Mouse (Mus musculus) cerebellum, adult 18-20 months (tissue): ENCODE results near the gene Tril.

ENCODE experiments used
- DNase-seq, 2 experiments: peaks; one replicate each; pipeline ENCODE4 v3.0.0; 2021

The Tril gene

DNA sequence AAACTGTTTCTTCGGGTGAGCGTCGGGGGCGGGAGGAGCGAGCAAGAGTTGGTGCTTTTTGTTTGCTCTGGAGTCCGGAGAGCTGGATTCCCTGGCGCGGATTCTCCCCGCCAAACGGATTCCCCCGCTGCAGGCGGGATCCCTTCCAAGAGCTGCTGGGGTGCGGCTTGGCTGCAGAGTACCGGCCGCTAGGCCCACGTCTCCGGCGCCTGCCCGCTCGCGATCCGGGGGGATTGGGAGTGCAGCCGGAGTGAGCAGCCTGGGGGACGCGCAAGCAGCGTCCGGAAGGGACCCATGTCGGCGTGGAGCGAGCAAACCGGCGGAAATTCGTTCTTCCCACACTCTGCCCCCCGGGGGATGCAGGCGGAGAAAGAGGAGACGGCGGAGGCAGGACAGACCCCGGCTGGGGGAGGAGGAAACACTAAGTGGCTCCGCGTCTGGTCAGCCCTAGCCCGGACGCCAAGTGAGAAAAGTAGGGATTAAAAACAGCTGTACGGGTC is at the start of gene Tril:
Gene Tril, minus strand, starts transcription at position 345 of the 500 bp plus-strand sequence.
- DNase-seq, result peak; percentile 42 to 46

DNA sequence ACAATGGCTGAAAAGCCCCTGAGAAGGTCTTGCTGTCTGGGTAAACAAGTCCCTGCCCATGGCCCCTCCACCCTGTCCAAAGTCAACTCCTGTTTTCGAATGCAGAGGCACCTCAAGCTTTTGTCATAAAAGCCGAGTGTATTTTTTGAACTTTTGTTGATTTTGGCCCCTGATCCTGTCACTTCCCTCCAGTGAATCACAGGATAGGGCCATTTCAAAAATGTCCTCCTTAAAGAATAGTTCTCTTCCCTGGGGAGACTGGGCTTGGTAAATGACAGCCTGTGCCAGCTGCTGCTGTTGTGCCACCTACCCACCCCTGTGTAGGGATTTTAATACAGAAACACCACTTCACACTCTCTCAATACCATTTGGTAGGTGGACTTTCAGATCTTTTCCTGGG is 42.4 kb upstream of the Tril start:
- no peak for DNase-seq

DNA sequence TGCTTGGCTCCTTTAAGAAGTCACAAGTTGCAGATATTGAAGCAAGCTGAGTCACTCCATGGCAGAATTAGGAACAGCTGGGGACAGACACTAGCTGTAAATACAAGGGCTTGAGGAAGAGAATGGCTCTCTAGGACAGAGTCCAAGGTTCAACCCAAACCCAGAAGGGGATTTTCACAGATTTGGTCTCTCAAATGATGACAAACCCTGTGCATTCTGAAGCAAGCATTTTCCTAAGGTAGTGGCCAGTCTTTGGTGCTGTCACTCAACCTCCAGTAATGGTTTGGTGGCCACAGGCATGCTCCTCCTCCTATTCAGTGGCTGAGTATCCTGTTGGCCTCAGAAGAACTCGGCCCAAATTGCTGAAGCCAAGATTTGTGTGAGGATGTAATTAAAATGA is 38.5 kb upstream of the Tril start:
- DNase-seq, result no peak

DNA sequence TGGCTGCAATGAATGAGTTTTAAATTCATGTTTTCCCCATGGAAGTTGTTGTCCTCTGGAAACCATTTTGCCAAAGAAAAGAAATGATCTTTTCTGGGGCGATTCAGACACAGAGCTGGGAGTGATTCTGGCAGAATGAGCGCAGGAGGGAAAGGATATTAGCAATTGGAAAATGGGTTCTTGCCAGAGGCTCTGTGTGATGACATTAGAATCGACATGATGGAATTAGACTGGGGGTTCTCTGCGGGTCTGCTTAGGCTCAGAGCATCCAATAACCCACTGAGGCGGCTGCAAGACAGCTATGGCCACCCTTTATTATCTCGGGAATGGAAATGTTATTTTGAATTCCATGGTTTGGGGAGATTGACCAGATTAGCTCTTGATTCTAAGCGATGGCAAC is 37.2 kb upstream of the Tril start:
- no peak for DNase-seq

DNA sequence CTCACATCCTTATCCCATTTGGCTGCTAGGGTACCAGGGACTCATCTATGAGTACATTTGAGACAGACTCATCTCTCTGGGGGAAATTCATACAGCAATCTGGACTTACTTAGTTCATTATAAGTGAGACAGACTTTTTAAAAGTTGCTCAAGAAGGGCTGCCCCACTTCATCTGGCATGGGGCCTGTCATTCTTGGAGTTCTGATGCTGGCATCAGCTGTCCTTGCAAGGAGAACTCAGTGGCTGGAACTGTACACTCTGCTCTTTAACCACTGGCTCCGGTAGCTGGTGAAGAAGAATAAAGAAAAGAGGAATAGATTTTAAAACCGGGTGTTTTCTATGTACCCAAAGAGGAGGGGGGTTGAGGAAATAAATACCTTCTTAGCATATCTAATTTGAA is 36.1 kb upstream of the Tril start:
- DNase-seq, result no peak

DNA sequence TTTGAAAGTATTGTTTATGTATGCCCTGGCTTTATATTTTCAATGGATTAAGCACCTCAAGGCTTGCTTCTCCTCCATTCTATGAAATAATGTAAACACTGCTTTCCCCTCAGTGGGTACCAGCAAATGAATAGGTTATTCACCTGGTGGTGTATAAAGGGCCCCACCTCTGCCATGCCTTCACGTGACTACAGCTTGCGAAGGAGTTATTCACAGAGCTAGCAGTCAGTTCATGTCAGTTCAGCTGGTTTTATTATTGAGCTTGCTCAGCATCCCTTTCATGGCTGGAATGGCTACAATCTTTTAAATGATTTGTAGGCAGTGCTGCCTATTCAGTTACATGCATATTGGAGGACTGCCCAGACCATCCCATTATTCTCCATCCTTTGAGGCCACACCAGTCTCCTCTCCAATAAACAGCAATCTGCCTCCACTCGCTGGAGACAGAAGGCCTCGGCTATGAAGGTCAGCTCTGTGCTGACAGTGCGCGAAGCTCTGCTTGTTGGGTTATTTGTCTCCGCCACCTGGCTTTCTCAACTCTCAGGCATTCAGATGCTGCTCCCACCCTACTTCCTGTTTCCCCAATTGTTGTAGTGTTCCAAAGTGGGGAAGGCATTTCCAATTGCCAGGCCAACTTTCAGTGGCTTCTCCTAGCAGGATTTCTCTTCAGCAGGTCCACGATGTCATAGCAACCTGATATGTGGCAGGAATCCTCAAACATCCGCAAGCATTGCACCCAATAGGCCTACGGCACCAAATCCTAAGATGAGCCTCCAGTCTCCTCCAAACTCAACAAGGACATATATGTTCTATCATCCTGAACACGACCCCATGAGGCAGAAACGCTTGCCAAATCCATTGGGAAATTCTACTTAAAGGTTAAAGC is 34.6 kb upstream of the Tril start:
- DNase-seq, result peak in 1 of 2 experiments; percentile 5

DNA sequence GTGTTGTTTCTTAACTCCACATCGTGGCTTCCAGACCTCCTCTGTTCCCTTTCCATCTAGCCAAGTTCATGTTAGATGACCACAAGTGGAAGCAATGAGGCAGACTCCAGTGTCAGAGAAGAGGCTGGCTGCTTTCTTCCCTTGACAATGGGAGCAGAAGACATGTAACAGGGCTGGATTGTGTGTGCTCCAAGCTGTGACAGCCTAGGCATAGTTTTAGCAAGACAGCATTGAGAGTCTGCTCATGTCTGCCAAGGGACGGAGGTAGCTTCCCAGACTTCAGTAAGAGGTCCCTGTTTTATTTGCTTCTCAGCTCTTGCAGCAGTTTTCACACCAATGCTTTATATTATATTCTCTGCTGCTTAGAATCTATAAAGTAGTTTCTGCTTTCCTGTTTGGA is 33.6 kb upstream of the Tril start:
- DNase-seq, result no peak

DNA sequence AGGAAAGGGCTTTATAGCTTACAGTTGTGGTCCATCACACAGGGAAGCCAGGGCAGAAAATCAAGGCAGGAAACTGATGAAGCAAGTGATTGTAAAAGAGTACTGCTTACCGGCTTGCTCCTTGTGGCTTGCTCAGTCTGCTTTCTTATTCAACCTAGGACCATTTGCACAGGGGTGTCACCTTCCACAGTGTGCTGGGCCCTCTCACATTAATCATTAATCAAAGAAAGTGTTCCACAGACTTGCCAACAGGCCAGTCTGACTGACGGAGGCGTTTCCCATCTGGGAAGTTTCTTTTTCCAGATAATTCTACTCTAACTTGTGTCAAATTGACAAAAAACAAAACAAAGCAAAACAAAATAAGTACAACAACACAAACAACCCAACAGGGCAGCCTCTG is 32.9 kb upstream of the Tril start:
- DNase-seq, result no peak

DNA sequence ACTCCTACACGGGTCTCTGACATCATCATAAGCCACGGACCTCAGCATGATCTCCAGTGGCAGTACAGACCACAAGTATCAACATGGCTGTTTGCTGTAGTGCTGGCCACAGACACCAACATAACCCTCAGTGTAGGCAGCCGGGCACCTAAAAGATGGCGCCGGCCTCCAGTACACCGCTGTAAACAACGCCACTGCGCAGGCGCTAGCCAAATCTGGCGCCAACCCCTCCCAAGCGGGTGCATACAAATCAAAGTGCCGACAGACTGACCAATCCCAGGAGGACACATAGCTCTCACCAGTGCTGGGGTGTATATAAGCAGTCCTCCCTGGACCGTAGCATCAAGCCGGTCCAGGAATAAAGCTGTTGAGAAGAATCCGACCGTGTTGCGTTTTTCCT is 24.0 kb upstream of the Tril start:
- DNase-seq, result no peak

DNA sequence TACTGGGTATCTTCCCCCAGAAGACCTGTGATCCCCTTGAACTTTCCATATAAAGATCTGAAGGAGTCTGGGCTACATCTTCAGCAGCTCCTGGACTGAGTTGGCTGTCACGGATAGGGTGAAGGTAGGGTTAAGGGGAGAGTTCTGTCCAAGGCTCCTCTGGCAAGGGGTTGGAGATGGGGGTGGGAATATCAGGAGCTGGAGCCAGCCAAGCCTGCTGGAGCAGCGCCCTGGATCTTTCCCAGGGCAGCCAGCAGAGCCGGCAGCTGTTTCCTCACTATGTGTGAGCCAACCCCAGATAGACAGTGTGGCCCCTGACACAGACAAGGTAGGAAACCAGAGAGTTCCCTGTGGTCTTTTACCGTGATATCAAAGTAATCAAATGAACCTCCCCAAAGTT is 4.6 kb upstream of the Tril start:
- DNase-seq, result peak in 1 of 2 experiments; percentile 6

DNA sequence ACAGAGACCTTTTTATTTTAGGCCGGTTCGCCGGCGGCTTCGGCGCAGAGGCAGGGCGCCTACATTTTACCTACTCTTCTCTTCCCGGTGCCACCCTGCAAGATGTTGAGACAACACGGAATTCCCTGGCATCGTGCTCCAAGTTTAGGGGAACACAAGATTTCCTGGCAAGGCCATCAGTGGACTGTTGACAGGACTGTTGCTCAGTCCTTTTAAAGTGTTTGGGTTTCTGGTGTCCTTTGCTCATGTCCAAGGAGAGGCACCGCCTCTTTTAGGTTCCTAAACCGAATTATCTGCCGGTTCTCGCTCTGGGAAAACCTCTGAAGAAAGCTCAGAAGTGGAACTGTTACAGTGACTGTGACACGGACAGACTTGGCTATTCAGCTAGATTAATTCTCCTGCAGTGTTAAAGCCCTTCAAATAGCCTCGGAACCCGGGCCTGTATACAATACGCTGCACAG is 441 bp upstream of the Tril start:
- peak; percentile 4 to 11 for DNase-seq

DNA sequence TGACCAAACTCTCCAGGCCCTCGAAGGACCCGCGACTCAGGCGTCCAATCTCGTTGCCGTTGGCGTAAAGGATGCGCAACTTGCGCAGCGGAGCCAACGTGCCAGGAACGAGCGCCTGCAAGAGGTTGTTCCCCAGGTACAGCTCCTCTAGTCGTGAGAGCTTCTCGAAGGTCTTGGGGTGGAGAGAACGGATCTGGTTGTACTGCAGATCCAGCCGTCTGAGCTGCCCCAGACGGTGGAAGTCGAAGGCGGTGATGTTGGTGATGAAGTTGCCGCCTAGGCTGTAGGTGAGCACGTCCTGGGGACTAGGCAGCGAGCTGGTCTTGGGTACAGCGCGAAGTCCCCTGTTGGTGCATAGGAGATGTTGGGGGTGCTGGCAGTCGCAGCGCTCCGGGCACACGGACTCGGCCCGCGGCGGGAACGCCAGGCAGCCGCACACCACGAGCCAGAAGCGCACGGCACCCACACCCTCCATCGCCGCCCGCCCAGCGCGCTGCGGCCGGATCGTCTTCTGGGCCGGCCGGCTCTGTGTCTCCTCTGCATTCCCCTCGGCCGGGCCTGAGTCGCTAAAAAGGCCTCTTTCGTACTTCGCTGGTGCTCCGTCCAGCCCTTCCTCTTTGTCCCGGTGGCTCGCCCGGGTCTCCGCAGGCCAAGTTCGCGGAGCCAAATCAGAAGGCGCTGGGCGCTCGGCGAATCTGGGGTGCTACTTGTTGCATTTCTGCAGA is 707 bp downstream of the Tril start:
- DNase-seq, result peak in 1 of 2 experiments; percentile 17

DNA sequence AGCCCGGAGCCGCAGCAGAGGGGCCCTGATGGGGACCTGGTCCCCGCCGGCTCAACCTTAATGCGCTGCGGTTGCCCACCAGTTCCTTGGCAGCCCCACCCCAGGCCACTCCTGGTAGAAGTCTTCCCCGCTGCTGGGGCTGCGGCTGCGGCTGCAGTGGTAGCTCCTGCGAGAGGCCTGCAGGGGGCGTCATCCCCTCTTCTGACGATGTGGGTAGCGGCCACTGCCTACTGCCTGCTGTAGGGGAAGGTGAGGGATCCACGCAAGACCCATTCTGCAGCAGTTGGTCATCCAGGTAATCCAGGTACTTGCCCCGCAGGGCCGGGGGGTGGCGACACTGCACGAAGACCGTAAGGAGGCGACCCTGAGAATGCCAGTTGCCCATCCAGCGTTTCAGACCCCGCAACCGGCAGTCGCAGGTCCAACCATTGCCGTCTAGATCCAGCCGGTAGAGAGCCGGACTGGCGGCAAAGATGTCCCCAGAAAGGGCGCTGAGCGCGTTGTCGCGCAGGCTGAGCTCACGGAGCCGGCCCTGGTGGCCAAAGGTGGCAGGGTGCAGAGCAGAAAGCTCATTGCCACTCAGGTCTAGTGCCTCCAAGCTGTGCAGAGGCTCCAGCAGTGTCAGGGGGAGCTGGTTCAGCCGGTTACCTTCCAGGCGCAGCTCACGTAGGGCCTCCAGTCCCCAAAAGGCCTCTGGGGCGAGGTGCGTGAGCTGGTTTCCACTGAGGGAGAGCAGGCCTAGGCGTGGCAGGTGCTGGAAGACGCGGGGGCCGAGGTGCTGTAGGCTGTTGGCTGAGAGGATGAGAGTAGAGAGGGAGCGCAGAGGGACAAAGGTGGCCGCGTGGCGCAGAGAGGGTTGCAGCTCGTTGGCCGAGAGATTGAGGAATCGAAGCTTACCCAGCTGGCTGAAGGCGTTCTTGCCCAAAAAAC is 1.6 kb downstream of the Tril start:
- peak; percentile 10 to 28 for DNase-seq

DNA sequence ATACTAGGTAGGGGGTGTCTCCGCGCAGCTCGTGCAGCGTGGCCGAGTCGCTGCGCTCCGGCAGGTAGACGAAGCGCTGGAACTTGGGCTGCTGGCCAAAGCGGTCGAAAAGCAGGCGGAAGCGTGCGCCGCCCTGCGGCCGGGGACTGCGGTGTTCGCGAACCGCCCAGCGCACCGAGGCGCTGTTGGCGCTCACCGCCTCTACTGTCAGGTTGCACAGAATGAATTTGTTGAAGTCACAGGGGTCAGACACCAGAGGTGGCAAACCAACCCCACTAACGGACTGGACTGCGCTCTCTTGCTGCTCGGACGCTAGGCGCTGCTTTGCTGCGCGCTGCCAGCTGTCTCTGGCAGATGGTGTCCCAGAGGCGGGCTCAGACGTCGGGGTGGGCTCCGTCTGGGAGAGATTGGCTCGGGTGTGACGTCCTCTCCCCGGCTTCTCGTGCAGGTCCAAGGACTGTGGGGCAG is 2.3 kb downstream of the Tril start:
- DNase-seq, result peak; percentile 63 to 72

DNA sequence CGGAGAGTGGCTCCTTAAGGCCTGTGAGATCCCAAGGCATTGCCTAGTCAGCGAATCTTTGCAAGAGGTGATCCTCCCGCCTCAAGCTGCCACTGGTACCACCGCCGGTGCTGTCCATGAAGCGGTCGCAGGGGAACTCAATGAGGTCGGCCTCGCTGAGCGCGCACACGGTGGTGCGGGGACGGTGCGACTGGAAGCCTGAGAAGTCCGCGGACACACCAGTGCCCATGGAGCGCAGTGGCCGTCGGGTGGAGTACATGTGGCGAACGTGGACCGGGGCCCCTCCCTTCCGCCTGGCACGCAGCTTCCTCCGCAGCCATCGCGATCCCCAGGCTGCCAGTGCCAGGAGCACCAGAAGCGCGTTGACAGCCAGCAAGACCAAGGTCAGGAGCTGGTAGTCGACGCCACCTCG is 2.9 kb downstream of the Tril start:
- DNase-seq, result peak in 1 of 2 experiments; percentile 4

DNA sequence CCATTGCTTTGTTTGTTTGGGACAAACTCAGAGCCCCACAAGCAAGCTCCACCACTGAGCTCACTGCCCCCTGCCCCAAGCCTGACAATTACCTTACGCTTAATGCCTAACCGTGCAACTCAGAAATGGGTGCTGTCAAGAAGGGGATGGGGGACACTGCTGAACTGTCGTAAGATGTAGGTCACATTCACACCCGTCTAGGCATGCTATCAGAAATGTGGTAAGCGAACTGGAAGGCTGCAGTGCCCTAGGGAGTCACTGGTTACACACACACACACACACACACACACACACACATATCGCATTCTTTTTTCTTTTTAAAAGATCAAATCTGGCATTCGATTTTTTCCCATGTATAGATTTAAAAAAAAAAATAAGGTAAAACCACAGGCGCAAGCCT is 4.0 kb downstream of the Tril start:
- DNase-seq, result no peak

DNA sequence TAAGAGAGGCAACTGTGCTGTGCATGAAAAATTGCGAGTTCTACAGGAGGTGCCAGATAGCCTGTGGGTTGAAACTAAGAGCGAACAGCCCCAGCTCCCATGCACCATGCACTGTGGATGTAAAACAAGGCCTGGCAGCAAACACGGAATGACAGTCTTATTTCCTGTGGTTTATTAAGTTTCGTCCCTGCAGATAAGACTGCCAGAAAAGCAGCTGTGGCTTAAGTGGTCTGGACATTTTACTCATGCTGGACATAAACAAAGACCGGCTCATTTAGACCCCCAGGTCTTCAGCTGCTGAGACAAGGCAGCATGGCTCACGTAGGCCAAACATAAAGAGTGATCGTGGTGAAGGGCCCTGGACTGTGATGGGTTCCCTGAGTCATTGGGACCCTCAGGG is 4.9 kb downstream of the Tril start:
- no peak for DNase-seq

DNA sequence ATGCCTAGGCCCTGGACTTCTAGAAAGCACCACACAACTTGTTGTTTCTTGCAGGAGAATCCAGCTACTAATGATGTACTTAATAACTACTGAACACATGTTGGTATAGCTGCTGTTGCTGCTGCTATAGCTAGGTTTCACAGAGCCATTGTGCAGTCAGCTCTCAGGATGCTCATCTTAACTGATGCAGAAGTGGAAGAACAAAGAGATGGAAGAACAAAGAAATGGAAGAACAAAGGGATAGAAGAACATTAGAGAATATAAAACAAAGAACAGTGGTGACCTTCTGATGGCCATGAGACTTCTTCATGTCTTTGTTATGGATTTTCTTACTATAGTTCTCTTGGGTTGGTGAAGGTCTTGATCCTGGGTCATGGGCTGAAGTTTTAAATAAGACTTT is 6.4 kb downstream of the Tril start:
- DNase-seq, result no peak

DNA sequence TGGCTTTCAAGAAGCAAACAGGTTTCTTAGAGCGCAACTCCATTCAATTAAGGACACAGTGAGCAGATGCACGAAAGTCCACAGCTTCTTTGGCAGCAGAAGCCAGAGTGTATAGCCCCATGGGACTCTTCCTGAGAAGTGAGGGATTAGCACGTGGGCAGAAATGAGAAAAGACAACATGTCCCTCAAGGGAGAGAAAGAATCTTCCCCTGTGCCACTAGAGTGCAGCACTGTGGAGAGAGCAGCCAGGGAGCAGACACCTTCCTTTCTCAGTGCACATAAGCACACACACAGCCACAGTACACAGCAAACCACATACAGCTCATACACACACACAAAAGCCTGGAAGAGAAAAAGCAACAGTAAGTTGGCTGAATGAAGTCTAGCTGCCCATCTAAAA is 8.4 kb downstream of the Tril start:
- no peak for DNase-seq

DNA sequence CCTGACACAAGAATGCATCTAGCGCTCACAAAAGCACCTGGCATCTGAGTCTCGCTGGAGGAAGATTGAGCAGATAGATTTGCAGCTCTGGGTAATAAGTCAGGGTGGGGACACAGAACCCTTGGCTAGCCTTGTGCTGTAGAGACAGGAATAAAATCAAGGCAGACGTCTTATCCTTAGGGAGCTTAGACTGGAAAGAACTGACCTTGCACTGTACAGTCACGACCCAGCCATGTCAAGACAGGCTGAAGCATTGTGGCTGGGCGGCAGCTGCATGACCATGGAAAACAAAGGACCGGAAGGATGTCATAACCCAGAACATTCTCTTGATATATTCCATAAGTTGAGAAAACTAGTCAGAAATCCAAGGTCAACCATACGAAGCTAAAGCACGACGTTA is 11.8 kb downstream of the Tril start:
- DNase-seq, result no peak

DNA sequence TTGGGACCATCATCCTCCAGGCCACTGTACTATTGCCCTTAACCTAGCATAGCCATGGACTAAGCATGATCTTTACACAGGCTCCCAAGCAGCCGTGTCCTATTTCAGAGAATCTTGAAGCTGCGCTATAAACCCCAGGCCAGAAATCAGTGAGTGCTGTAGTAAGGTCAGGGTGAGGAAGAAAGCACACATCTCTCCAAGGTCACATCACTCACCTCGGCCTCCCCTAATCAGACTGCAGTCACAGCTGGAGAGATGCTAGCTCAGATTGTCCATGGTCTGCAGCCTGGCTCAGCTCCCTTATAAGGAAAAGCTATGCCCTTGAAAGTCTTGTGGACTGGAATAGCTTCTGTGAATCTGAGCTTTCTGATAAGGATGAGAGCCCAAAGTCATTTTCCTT is 13.4 kb downstream of the Tril start:
- no peak for DNase-seq

DNA sequence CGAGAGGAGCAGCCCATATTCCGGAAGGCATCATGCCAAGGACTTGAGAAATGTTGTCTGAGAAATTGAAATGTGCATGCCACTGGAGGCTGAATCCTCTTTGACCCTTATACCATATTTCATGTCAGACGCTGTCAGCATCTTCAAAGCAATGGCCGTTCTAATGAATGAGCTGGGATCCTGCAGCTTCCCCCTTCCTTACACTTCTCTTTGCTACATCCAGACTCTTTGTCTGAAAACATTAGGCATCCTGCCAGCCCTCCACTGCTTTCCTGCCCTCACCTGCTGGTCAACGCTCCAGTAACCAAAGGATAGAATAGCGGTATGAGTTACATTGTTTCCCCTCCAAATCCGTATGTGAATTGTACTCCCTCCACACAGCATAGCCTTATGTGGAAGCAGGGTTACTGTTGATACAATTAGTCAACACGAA is 14.0 kb downstream of the Tril start:
- peak in 1 of 2 experiments; percentile 16 for DNase-seq

DNA sequence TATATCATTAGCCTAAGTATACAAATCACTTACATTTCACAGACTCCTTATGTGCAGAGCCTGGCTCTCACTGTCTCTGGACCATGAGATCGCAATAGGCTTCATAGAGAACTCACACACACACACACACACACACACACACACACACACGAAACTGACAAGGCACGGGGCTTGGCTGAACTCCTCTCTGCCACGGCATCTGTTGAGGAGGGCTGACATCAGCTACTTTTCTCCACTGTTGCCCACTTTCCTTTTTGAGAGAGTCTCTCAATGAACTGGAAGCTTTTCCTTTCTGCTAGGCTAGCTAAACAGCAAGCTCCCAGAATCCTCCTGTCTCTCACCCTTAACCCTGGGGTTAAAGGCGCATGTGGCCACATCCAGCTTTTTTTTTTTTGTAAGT is 14.6 kb downstream of the Tril start:
- DNase-seq, result no peak
